Mouse (Mus musculus) intestine, embryonic 14.5 days (tissue): ENCODE measurements at regions not wholly inside any gene's neighbourhood (a gene's known extent, or its start where the extent isn't known, plus 50 kb on each side); places are given as distances from the start of the nearest gene placed in this dataset.
A peak's percentile ranks its signal among the peaks of the same experiment; 100 is the strongest.

Experiments used
- ATAC-seq: fragments of 200-750 bp; cut with Nextera tagmentation; replicated peaks from 2 replicates; pipeline ENCODE4 v1.8.0; 2017; ENCODE audit warnings: low read depth, moderate number of reproducible peaks, moderate TSS enrichment, moderate library complexity; ENCODE audit not compliant: low FRiP score, low TSS enrichment
- DNase-seq: peaks from one replicate; pipeline ENCODE4 v3.0.0-alpha.2; 2018; ENCODE audit warnings: low spot score
- H3K27ac ChIP-seq: fragments of 300-500 bp; sonication (generic); 2 replicates; pipeline ENCODE4 v1.5.1; 2014; ENCODE audit warnings: low read depth, mild to moderate bottlenecking, control low read depth
- H3K27me3 ChIP-seq: fragments of 300-500 bp; sonication (generic); replicated peaks from 2 replicates; pipeline ENCODE4 v1.6.1; 2014; ENCODE audit warnings: low read length, control low read depth; ENCODE audit not compliant: control insufficient read depth, insufficient read depth
- H3K36me3 ChIP-seq: fragments of 300-500 bp; sonication (generic); 2 replicates; pipeline ENCODE4 v1.6.1; 2014; ENCODE audit warnings: low read length, control low read depth; ENCODE audit not compliant: control insufficient read depth, insufficient read depth
- H3K4me1 ChIP-seq: fragments of 300-500 bp; sonication (generic); replicated peaks from 2 replicates; pipeline ENCODE4 v1.6.1; 2014; ENCODE audit warnings: low read length, control low read depth, mixed read lengths; ENCODE audit not compliant: control insufficient read depth, insufficient read depth
- H3K4me2 ChIP-seq: fragments of 300-500 bp; sonication (generic); 2 replicates; pipeline ENCODE4 v1.6.1; 2014; ENCODE audit warnings: low read length
- H3K4me3 ChIP-seq: fragments of 300-500 bp; sonication (generic); 2 replicates; pipeline ENCODE4 v1.5.1; 2014; ENCODE audit warnings: low read depth, low read length, control low read depth, mixed read lengths
- H3K9ac ChIP-seq: fragments of 300-500 bp; sonication (generic); 2 replicates; pipeline ENCODE4 v1.6.1; 2014; ENCODE audit warnings: mild to moderate bottlenecking, low read length
- H3K9me3 ChIP-seq: fragments of 300-500 bp; sonication (generic); 2 replicates; pipeline ENCODE4 v1.6.1; 2016; ENCODE audit warnings: low read length, control low read depth; ENCODE audit not compliant: control insufficient read depth
- WGBS: fragments of 180-500 bp; shearing (Covaris S2); extraction: QIAGEN DNeasy Blood & Tissue Kit; methylation state at CpG from one replicate; pipeline ENCODE4 v1.1.7; 2014; 5-methylcytosine and 5-hydroxymethylcytosine counted together

DNA sequence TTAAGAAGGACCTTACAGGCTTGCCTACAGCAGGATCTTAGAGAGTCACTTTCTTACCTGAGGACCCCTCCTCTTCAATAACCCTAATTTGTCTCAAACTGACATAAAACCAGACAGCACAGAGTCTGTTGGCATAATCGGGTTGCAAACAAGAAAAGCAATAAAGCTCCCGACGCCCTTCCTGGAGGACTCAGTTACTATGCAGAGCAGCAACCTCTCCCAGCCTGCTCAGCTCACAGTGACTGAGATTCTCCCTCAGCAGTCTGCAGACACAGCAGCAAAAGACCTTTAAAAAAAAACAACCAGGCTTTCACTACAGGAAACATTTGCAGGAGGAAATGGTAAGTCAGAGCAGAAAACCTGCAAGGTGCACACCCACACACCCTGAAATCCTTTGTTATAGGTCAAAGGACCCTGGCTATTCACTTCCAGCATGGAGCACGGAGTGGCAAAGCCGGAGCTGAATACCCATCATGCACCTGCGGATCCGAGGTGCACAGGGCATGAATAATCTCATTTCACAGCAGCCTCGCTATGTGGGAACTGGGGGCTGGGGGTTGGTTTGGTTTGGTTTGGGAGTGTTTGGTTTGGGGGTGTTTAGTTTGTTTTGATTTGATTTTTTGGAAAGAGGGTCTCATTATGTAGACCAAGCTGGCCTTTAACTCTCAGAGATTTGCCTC lies 97.6 kb downstream of the Tbx19 start:
- no peak overlapping the region for H3K27ac ChIP-seq
- no peaks in the 10 kb centered on the region for H3K9me3 ChIP-seq
- H3K4me3 ChIP-seq = no peak overlapping the region
- DNase-seq (no peak), ATAC-seq (no peak)
- no peaks in the 10 kb centered on the region for H3K36me3 ChIP-seq
- H3K4me2 ChIP-seq = no peak overlapping the region
- H3K9ac ChIP-seq = no peak overlapping the region
- 62% methylated on average over 8 of the region's 8 CpGs for WGBS
- no peaks in the 10 kb centered on the region for H3K27me3 ChIP-seq
- H3K4me1 ChIP-seq = no peaks in the 10 kb centered on the region

DNA sequence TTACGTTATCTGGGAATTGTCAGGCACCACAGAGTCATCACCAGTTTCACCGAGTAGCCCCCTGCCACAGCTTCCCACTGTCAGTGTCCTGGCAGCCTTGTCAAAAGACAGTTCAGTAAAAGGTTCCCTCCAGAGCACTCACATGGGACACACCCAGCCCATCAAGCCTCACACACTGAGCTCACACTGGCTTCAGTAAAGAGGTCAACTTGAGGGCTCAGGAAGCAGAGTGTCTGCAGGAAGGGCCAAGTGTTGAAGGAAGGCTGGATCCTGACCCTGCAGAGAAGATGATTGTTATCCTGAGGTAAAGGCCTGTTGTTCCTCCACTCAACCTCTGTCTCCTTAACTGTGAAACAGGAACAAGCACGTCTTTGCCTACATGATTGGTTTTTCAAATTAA lies 99.2 kb downstream of the Tbx19 start:
- Histone ChIP-seq H3K4me2 (no peak overlapping the region), H3K27ac (no peak overlapping the region), H3K9ac (no peak overlapping the region), H3K4me3 (no peak overlapping the region), H3K27me3 (no peaks in the 10 kb centered on the region), H3K4me1 (no peaks in the 10 kb centered on the region), H3K9me3 (no peaks in the 10 kb centered on the region), H3K36me3 (no peaks in the 10 kb centered on the region)
- DNase-seq = no peak
- ATAC-seq = no peak
- WGBS = 50% methylated on average over 3 of the region's 3 CpGs

DNA sequence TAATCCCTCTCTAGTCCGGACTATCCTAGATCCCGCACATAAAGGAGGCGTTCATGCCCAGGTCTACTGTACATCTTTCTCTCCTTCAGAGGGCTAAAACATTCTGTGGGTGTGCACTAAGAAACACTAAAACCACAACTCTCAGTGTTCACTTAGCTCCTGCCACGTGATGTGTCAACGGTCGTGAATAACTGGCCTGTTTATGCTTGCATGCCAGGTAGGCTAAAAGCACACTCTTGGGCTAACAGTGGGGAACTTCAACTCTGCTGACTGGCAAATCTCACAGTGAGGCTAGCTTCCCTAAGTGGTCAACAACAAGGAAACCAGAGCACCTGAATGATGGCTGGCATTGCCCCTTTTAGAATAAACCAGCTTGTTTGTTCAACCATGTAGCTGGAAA lies 106.3 kb downstream of the Tbx19 start:
- no peak overlapping the region for H3K4me3 ChIP-seq
- no peaks in the 10 kb centered on the region for H3K9me3 ChIP-seq

DNA sequence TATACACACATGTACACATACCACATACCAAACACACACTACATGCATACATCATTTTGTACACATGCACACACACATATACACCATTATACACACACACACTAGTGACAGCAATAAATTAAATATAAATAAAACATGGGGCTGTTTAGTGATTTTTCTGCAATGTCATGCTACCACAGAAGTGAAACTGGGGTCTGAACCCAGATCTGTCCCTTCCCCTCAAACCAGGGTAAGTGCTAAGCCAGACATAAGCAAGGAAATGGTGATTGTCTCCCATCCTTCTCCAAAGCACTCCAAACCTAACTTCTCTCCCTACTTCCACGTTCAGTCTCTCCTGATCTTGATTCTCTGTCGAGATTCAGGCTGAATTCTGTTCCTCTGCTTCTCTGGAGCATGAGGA lies 109.3 kb downstream of the Tbx19 start:
- Histone ChIP-seq H3K4me1 (peaks cover 7% of the 10 kb centered on the region), H3K9me3 (no peaks in the 10 kb centered on the region), H3K27me3 (no peaks in the 10 kb centered on the region), H3K36me3 (no peaks in the 10 kb centered on the region), H3K4me3 (no peak overlapping the region), H3K4me2 (no peak overlapping the region), H3K9ac (no peak overlapping the region), H3K27ac (no peak overlapping the region)
- WGBS = 62% methylated on average over 2 of the region's 2 CpGs
- no peak for ATAC-seq
- DNase-seq = no peak

More for the DNA sequence above, 106.3 kb downstream of the Tbx19 start:
- WGBS = 74% methylated on average over 6 of the region's 6 CpGs
- H3K27me3 ChIP-seq = no peaks in the 10 kb centered on the region
- no peak overlapping the region for H3K27ac ChIP-seq
- no peaks in the 10 kb centered on the region for H3K4me1 ChIP-seq
- no peak for ATAC-seq
- no peak overlapping the region for H3K4me2 ChIP-seq
- no peaks in the 10 kb centered on the region for H3K36me3 ChIP-seq
- no peak overlapping the region for H3K9ac ChIP-seq
- DNase-seq = no peak

DNA sequence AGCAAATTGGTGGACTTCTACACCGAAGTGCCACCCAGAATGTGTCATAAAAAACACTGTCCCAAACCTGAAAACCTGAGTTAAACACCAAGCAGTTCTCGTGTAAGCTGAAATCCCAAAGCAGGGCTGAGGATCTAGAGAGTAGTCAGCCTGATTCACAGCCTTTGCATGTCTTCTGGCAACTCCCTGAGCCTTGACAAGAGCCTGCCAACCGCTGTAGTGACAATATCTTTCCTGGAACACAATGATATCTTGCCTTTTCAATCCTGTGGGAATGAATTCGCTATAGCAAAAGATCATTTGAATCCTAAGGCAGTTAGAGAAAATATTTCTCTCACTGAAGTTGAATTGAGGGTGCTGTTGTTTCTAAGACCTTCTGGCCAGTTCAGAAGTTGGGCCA lies 110.4 kb downstream of the Tbx19 start:
- H3K9me3 ChIP-seq = no peaks in the 10 kb centered on the region
- no peak overlapping the region for H3K4me3 ChIP-seq
- no peak overlapping the region for H3K27ac ChIP-seq
- H3K27me3 ChIP-seq = no peaks in the 10 kb centered on the region
- DNase-seq = no peak
- H3K4me1 ChIP-seq = peaks cover 14% of the 10 kb centered on the region
- no peak overlapping the region for H3K4me2 ChIP-seq
- no peak overlapping the region for H3K9ac ChIP-seq
- no peaks in the 10 kb centered on the region for H3K36me3 ChIP-seq
- ATAC-seq = no peak
- WGBS = 81% methylated on average over 4 of the region's 4 CpGs

DNA sequence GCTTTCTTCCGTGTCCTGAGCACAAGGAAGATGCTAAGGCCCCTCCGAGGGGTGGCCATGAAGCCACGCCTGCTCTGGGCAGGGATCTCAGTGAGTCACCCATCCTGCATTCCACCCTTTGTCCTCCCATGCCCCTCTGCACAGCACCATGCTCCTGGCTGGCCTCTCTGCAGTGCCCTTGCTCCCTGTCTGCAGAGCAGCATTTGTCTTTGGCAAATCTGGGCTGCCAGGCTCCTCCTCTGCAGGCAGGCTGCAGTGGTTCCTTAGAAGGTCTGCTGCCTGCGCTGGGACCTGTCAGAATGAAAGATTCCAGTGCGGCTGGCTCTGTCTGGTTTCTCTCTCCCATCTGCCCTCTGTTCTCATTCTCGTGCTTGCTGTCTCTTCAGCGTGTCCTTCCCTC lies 111.3 kb upstream of the Xcl1 start:
- H3K27ac ChIP-seq = peak overlapping the region; percentile 77
- peak; percentile 81 for DNase-seq
- 6% methylated on average over 7 of the region's 7 CpGs for WGBS
- H3K36me3 ChIP-seq = no peaks in the 10 kb centered on the region
- no peaks in the 10 kb centered on the region for H3K9me3 ChIP-seq
- ATAC-seq = peak; percentile 94
- no peak overlapping the region for H3K4me3 ChIP-seq
- H3K4me2 ChIP-seq = peak overlapping the region; percentile 13; the same call in 1 of the 2 replicates
- no peaks in the 10 kb centered on the region for H3K27me3 ChIP-seq
- no peak overlapping the region for H3K9ac ChIP-seq
- H3K4me1 ChIP-seq = peaks cover 14% of the 10 kb centered on the region

DNA sequence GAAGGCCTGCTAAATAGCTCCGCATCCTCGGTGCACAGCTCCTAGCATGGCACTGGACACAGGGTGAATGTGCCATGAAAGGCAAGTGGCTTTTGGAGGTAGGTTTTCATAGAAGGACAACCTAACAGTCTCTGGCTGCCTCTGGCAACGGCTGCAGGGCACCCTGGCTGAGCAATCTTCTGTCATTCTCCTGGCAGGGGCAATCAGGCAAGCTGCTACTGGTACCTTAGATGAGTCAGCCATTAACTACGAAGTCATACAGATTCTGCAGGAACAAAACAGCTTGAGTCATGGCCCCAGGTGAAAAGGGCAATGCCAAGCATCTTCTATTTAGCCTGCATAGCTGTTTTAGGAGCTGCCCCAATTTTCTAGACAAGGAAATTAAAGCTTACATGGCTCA lies 110.7 kb upstream of the Xcl1 start:
- 0 out of 2 replicates have a peak, but pooled peaks have one; percentile 18 for ATAC-seq
- H3K27me3 ChIP-seq = no peaks in the 10 kb centered on the region
- peak; percentile 55 for DNase-seq

DNA sequence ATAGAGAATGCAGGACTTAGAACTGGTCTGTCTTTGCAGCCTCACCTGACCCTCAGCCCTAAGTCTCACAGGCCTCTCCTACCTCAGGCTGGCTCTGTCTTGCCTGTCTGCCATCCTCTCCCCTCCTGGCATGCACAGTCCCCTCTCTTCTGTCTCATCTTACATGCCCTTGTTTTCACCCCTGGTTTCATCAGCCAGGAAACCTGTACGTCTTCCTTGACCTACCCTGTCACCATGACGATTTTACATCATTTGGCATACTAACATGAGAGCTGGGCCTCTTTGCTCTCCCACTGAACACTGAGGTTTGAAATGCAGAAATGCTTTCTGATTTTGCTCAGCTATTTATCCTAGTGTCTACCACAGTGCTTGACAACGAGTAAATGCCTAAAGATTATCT lies 108.0 kb upstream of the Xcl1 start:
- H3K27me3 ChIP-seq = no peaks in the 10 kb centered on the region
- no peak overlapping the region for H3K27ac ChIP-seq
- no peaks in the 10 kb centered on the region for H3K36me3 ChIP-seq
- 42% methylated on average over 3 of the region's 3 CpGs for WGBS
- no peak overlapping the region for H3K4me3 ChIP-seq
- DNase-seq (peak; percentile 9), ATAC-seq (no peak)
- H3K4me1 ChIP-seq = peaks cover 14% of the 10 kb centered on the region
- H3K9ac ChIP-seq = no peak overlapping the region
- no peaks in the 10 kb centered on the region for H3K9me3 ChIP-seq
- no peak overlapping the region for H3K4me2 ChIP-seq

More for the DNA sequence above, 110.7 kb upstream of the Xcl1 start:
- H3K4me3 ChIP-seq = no peak overlapping the region
- peaks cover 14% of the 10 kb centered on the region for H3K4me1 ChIP-seq
- H3K9ac ChIP-seq = no peak overlapping the region
- 48% methylated on average over 4 of the region's 4 CpGs for WGBS
- 0 out of 2 replicates have a peak overlapping the region, but pooled peaks have one; percentile 13 for H3K4me2 ChIP-seq
- no peaks in the 10 kb centered on the region for H3K9me3 ChIP-seq
- no peaks in the 10 kb centered on the region for H3K36me3 ChIP-seq
- peak overlapping the region; percentile 77; the same call in 1 of the 2 replicates for H3K27ac ChIP-seq

DNA sequence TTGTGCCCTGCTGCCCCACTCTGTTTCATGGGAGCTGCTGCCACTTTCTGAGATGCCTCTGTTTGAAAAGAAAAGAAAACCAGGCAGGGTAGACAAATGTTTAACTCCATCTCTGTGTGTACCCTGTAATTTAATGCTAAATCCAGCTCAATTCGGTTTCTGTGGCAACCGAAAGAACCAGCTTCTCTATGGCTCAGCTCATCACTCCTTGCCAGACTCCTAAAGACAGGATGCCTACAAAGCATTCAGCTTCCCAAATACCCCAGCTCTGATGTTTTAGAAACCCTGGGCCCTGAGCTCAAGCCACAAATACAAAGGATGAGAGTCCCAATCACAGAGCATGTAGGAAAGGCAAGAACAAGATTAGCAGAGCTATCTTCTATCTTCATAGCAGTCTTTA lies 106.8 kb upstream of the Xcl1 start:
- H3K4me1 ChIP-seq = peaks cover 13% of the 10 kb centered on the region
- ATAC-seq (no peak), DNase-seq (peak; percentile 21)
- no peak overlapping the region for H3K9ac ChIP-seq
- no peaks in the 10 kb centered on the region for H3K27me3 ChIP-seq
- H3K4me3 ChIP-seq = no peak overlapping the region
- H3K9me3 ChIP-seq = no peaks in the 10 kb centered on the region
- H3K27ac ChIP-seq = no peak overlapping the region
- H3K36me3 ChIP-seq = no peaks in the 10 kb centered on the region
- no peak overlapping the region for H3K4me2 ChIP-seq
- WGBS = 69% methylated on average over 2 of the region's 2 CpGs
